Mouse (Mus musculus) liver, embryonic 14 days (tissue): ENCODE data around the gene Oxgr1. TPM values are rescaled to one million over a fixed set of nuclear protein-coding genes. Genes with fewer than 3 reads are reported as not detected.

Experiments used
- polyA plus RNA-seq: library from polyadenylated mRNA; depleted of rRNA; stranded (reverse); fragments of >200 nt; gene quantifications from 2 replicates; pipeline ENCODE4 v1.2.3, GENCODE M21; 2012; rRNA removed

Oxgr1 gene
- not detected in 2 replicates for polyA plus RNA-seq

DNA sequence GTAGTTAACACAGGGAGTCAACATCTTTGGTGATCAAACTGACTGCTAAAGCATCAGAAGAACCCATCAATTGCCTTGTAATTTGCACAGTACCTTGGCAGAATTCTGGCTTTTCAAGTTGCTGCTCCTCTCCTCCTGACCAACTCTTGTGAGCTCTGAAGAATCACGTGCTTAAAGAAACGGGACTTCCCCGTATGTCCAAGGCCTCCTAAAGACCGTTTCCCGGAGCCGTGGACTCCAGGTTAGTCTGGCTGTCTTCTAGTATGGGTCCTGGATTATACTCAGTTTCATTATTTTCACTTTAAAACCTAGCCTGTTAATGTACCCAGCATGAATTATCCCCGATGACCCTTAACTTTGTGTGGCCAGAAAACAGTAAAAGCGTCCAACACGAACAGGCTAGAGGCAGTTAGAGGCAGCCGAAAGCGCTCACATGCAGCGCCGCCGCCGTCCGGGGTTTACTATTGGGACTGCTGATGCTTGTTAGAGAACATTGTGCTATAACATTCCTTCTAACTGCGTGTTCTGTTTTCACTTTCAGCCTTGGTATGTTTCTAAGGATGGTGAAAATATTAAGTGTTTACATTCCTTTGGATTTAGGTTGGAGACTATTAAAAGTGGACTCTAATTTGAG lies at the start of gene Oxgr1:
Oxgr1 (minus strand) TSS at position 249 of the 634 bp plus-strand sequence.

Other genes starting within 250 kb of the Oxgr1 start
- gene Mbnl2, start 233.2 kb upstream of the Oxgr1 start, polyA plus RNA-seq = 6.5 and 7.5 TPM in 2 replicates